Mouse (Mus musculus) megakaryocyte, adult 5-6 weeks (primary cell): Measurements from ENCODE around the gene Map3k19. TPM values are rescaled to one million over a fixed set of nuclear protein-coding genes. Genes with fewer than 3 reads are reported as not detected.
A peak's percentile ranks its signal among the peaks of the same experiment; 100 is the strongest.

ENCODE experiments used
- ATAC-seq: 2 replicates; pipeline ENCODE4 v1.8.0; 2016; ENCODE audit warnings: mild to moderate bottlenecking, inconsistent platforms; ENCODE audit not compliant: poor library complexity, severe bottlenecking
- total RNA-seq, 2 experiments: library from RNA; stranded (forward) in 1 of 2; stranded (reverse) in 1 of 2; fragments of 153-499, 151-499 nt in 1 of 2; fragments of 221-1000, 200-1000 nt in 1 of 2; gene quantifications; 2 replicates each; pipeline versions ENCODE4 v1.2.3 to v1.2.4; 2015 to 2017

Map3k19 gene
- 0.09 and 0.25 TPM in 2 replicates for total RNA-seq (2015)
- total RNA-seq (2017), result 0.29 and 1.1 TPM in 2 replicates

DNA sequence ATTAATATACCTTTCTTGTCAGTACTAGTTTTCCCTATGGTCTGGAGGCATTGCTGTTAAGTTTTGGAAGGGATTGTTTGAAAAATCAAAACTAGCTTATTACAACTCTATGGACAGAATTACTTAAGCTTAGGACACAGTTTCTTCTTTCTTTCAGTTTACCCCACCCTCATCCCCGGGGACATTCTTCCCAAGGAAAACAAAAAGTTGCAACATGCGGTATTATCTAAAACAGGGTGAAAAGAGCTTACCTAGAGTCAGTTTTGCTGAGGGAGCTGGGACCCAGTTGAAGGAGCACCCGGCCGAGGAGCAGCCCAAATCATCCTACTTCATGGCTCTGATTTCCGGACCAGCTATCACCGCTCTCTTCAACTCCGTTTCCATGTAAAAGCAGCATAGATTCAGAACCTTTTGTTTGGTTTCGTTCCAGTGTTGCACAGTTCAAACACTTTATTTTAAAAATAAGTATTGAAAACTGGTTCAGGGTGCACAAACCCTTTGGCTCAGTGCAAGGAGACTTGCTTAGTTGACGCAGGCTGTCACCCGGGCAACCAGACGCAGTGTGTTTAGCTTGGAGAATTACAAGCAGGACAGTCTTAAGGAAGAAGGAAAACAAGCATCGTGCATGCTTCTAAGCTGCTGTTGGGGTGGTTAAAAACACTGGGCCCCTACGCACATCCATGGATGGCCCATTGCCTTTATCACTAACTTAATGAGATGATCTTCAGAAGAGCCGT is at the start of gene Map3k19:
TSS of gene Map3k19 (minus strand) at position 546 of the 737 bp plus-strand sequence.
- no peak for ATAC-seq

DNA sequence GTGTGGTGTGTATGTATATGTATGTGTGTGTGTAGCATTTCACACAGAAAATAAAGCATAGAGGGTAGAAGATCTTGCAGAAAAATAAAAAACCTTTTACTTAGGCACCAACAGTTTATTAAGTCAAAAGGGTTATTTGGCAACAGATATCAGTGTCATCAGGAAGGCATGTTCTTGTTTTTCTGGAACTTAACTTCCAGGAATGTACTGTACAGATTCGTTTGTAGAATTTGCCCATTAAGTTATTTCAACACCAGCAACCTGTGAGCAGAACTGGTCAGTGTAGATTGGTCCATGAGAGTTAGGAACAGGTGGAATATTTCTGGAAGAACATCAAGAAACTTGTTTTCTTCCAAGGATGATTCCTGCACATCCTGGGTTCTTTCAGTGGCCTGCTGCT is 44.6 kb upstream of the Map3k19 start:
- no peak for ATAC-seq

- ATAC-seq, result no peak
Observed at GRCm38 (mm10) chr1:127869276-127869675, 14.4 kb upstream of the Map3k19 start.

GRCm38 (mm10) chr1:127868300-127869261 is 13.8 kb upstream of the Map3k19 start, which contains the start of gene Rab3gap1:
Gene Rab3gap1 (plus strand): TSS chr1:127868773.
- ATAC-seq, result peak; percentile 100

DNA sequence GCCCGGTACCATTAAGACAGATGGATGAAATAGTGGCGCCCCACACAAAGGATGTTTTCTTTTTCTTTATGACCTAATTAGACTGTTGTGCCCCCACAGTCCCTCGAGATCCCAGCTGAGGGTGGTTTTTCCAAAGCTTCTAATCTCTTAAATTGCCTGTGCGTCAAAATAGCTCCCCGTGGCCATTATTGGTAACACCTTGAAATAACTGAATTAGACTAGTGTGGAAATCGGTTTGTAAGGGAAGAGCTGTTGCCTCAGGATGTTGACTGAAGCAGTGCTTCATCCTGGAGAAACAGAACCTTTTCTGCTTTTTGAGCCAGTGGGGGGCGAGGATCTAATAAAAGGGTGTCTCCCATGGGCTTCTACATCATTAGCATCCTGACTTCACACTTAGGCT is 9.0 kb upstream of the Map3k19 start:
- ATAC-seq, result no peak

DNA sequence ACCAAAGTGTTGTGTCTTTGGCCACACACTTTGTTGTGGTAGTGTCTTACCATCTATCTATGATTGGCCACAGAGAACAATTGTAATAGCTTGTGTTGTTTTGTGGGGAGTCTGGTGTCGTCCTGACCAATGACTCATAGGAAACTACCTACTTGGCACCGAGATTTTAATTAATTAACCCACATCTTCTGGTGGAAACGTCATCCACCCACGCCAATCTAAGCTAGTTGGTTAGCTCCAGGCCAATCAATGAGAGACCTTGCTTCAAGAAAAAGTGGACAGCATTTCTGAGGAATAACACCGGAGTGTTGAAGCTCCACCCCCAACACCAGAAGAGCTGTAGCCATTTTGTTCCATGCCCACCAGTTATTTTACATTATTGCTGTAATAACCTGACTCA is 7.1 kb upstream of the Map3k19 start:
- no peak for ATAC-seq

DNA sequence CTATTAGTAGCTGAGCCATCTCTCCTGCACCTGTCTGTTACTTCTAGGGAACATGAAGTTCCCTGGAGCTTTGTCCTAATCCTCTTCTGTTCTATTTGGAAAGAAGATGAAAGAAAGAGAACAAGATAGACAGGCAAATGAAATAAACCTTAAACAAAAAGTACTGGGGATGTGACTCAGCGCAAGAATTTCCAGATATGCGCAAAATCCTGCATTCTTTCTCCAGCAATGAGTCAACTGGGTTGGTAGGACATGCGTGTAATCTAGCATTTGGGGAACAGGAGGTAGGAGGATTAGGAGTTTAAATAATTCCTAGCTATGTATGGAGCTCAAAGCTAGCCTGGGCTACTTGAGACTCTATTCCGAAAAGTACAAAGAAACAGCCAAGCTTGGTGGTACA is 5.7 kb upstream of the Map3k19 start:
- no peak for ATAC-seq

GRCm38 (mm10) chr1:127859799-127860400 is 5.1 kb upstream of the Map3k19 start:
- ATAC-seq, result no peak

- peak; percentile 40 for ATAC-seq
Observed at GRCm38 (mm10) chr1:127858945-127859648, 4.3 kb upstream of the Map3k19 start.

- ATAC-seq, result peak; percentile 67
Observed at GRCm38 (mm10) chr1:127850075-127850610, 4.7 kb downstream of the Map3k19 start.

GRCm38 (mm10) chr1:127845472-127845871 is 9.4 kb downstream of the Map3k19 start:
- ATAC-seq, result no peak

GRCm38 (mm10) chr1:127838602-127839001 is 16.2 kb downstream of the Map3k19 start:
- no peak for ATAC-seq

- peak; percentile 82 for ATAC-seq
Observed at GRCm38 (mm10) chr1:127836619-127837018, 18.2 kb downstream of the Map3k19 start.

GRCm38 (mm10) chr1:127834202-127834601 is 20.6 kb downstream of the Map3k19 start:
- ATAC-seq, result no peak

DNA sequence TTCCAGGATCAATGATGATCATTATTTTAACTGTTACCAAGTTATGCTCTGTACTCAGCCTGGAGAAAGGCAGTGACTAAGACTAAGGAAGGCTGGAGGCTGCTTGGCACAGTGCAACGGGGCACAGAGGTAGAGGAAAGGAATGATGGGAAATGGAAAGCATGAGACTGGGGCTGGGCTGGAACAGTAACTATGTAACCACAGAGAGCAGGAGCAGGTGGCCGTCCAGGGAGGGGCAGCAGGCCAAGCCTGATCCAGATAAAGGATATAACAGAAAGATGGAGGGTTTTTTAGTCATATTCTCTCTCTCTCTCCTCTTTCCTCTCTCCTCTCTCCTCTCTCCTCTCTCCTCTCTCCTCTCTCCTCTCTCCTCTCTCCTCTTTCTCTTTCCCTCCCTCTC is 21.1 kb downstream of the Map3k19 start:
- no peak for ATAC-seq

- peak; percentile 73 for ATAC-seq
Observed at GRCm38 (mm10) chr1:127830215-127830921, 24.5 kb downstream of the Map3k19 start.

GRCm38 (mm10) chr1:127827325-127827724 is 27.5 kb downstream of the Map3k19 start:
- ATAC-seq, result peak; percentile 69

- ATAC-seq, result no peak
Observed at GRCm38 (mm10) chr1:127816381-127816780, 38.5 kb downstream of the Map3k19 start.

DNA sequence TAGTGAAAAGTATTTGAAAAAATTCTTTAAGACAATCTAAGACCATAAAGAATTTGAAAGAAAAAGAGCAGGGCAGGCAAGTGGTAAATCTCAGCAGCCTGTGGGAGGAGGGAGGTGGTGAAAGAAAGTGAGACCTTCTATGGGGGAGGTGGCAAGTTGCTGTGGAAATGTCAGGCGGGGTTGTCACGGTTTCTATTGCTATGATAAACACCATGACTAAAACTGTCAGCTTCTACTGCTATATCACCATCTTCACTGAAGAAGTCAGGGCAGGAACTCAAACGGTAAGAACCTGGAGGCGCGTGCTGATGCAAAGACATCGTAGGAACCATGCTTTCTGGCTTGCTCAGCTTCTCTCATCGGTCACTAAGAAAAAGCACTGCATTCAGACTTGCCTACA is 41.9 kb downstream of the Map3k19 start:
- no peak for ATAC-seq

DNA sequence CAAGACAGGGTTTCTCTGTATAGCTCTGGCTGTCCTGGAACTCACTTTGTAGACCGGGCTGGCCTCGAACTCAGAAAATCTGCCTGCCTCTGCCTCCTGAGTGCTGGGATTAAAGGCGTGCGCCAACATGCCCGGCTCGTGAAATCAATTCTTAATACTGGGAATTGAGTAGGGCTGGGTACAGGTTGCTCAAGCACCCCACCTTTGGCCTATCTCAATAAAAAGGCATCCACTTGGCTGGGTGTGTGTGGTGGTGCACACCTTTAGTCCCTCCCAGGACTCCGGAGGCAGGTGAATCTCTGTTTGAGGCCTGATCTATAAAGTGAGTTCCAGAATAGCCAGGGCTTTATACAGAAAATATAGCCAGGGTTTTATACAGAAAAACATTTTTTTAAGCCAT is 46.2 kb downstream of the Map3k19 start:
- no peak for ATAC-seq
